In the genomic region with DNA sequence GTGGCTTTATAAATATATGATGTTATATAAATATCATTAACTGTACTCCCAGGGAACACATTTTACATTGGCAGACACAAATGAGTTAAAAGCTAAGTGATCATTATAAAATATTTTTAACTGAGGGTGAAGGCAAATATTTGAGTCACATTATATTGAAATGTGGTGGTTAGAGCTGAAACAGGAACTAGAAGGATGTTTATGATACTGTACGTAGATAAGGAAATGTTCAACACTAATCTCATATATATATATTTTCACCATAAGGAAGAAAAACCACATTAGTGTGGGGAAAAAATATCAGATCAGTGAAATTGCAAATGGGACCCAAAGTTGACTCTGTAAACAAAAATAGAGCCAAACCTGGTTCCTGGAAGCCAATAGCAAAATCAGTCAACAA, we compare ENCODE assay signal across 28 mouse cellular contexts. TPM values are rescaled to one million over a fixed set of nuclear protein-coding genes. Genes with fewer than 3 reads are reported as not detected.
A peak's percentile ranks its signal among the peaks of the same experiment; 100 is the strongest.
DNase-seq lines count a peak whose midpoint lies in the region; TF ChIP-seq lines count a peak whose summit lies in the region.
"Had no signal": no experiment of that assay in that cellular context is flagged by ENCODE, and none has a peak within 500 bp of the region (broad histone marks: within the 10 kb centered on the region; RNA-seq: fewer than 3 reads in every experiment).

No protein-coding gene starts in this region.

- H3K4me1 ChIP-seq in MEL (ENCODE audit: control insufficient read depth in 1 of 2, insufficient read depth in 2 of 2, low read length in 2 of 2): peaks cover 0 to 2% of the 10 kb centered on the region in 2 experiments; a peak in 1 of 4 replicates
- H3K4me1 ChIP-seq: embryonic facial prominence, embryonic 13.5 days; embryonic facial prominence, embryonic 15.5 days; forebrain, embryonic 10.5 days; forebrain, embryonic 12.5 days had no signal

- TF ChIP-seq RAD21 in MEL (IDR thresholded peaks at IDR 0.05; ENCODE audit: low read depth, low read length): no peak

- DNase-seq in 416B (ENCODE audit: low read depth): peak; percentile 53
- no peak for DNase-seq in MEL (ENCODE audit: low read depth, low spot score)
- DNase-seq in splenic B cell, adult 2 months (ENCODE audit: low read depth, low spot score): peak; percentile 28
- DNase-seq in left cerebral cortex, postnatal 14 days (ENCODE audit: low spot score in 2 of 2): no peak
- DNase-seq in cerebellum, postnatal 4 days (ENCODE audit: low spot score in 2 of 2): no peak
- DNase-seq: adrenal gland, adult 2 months; adrenal gland, postnatal 10 days; adrenal gland, postnatal 25 days; cerebellum, adult 11 months; cerebellum, adult 18-20 months; cerebellum, adult 8-10 months; cerebellum, adult 9-11 months; cerebellum, postnatal 14 days; cerebellum, postnatal 36 days had no signal

- TF ChIP-seq EP300 in MEL (IDR thresholded peaks at IDR 0.05; ENCODE audit: low read depth in 1 of 2, low read length in 2 of 2): no peak

- intact Hi-C loops in left cerebral cortex, postnatal 14 days (cut with DNase I): no loop called here

- H3K36me3 ChIP-seq in MEL (ENCODE audit: control insufficient read depth in 1 of 2, insufficient read depth in 2 of 2, low read length in 2 of 2): peaks cover 0 to 3% of the 10 kb centered on the region in 2 experiments; a peak in 2 of 4 replicates
- H3K36me3 ChIP-seq in splenic B cell, adult 2 months (ENCODE audit: control insufficient read depth, insufficient read depth, low read length, poor library complexity, severe bottlenecking): no peaks in the 10 kb centered on the region
- H3K36me3 ChIP-seq: embryonic facial prominence, embryonic 13.5 days; embryonic facial prominence, embryonic 15.5 days; forebrain, embryonic 10.5 days; forebrain, embryonic 12.5 days; G1E had no signal

- no peak for TF ChIP-seq POLR2A in MEL (IDR thresholded peaks at IDR 0.05; ENCODE audit: control insufficient read depth in 1 of 2, insufficient read depth in 1 of 2, low read depth in 1 of 2, low read length in 2 of 2, poor library complexity in 1 of 2)

- no peak for TF ChIP-seq CTCF in MEL (IDR thresholded peaks at IDR 0.05 in 2 of 3, conservative IDR thresholded peaks at IDR 0.05 in 1 of 3; ENCODE audit: control insufficient read depth in 1 of 3, insufficient read depth in 1 of 3, low read depth in 2 of 3, low read length in 3 of 3, poor library complexity in 1 of 3, severe bottlenecking in 1 of 3)

- no peaks in the 10 kb centered on the region for H3K9me3 ChIP-seq in MEL (replicated peaks; ENCODE audit: insufficient read depth, low read length)
- H3K9me3 ChIP-seq: embryonic facial prominence, embryonic 13.5 days; embryonic facial prominence, embryonic 15.5 days; forebrain, embryonic 10.5 days; forebrain, embryonic 12.5 days; G1E had no signal

- no peaks in the 10 kb centered on the region; a peak in 1 of 4 replicates for H3K27me3 ChIP-seq in MEL (ENCODE audit: control insufficient read depth in 1 of 2, insufficient read depth in 2 of 2, low read length in 2 of 2)
- no peaks in the 10 kb centered on the region for H3K27me3 ChIP-seq in splenic B cell, adult 2 months (ENCODE audit: control insufficient read depth, insufficient read depth, low read length, poor library complexity, severe bottlenecking)
- H3K27me3 ChIP-seq: CH12.LX; embryonic facial prominence, embryonic 13.5 days; embryonic facial prominence, embryonic 15.5 days; forebrain, embryonic 12.5 days had no signal

- no peak overlapping the region for H3K9ac ChIP-seq in MEL (ENCODE audit: control insufficient read depth, low read depth, low read length, poor library complexity, severe bottlenecking)
- H3K9ac ChIP-seq: embryonic facial prominence, embryonic 13.5 days; embryonic facial prominence, embryonic 15.5 days; forebrain, embryonic 12.5 days had no signal

- H3K27ac ChIP-seq in MEL (ENCODE audit: control insufficient read depth, low read depth, low read length): no peak overlapping the region
- H3K27ac ChIP-seq: embryonic facial prominence, embryonic 13.5 days; embryonic facial prominence, embryonic 15.5 days; forebrain, embryonic 10.5 days; forebrain, embryonic 12.5 days had no signal

- H3K79me2 ChIP-seq in MEL (ENCODE audit: control insufficient read depth, insufficient read depth, low read length, poor library complexity): no peaks in the 10 kb centered on the region

- no peak overlapping the region for H3K4me3 ChIP-seq in MEL (ENCODE audit: control insufficient read depth in 1 of 2, insufficient read depth in 1 of 2, low read depth in 2 of 2, low read length in 2 of 2)
- H3K4me3 ChIP-seq: embryonic facial prominence, embryonic 13.5 days; embryonic facial prominence, embryonic 15.5 days; erythroblast, embryonic 14.5 days; forebrain, embryonic 10.5 days; forebrain, embryonic 12.5 days had no signal

TF ChIP-seq in MEL, 35 proteins besides CTCF, POLR2A, EP300 and RAD21:
- TF ChIP-seq GATA1 (IDR thresholded peaks at IDR 0.05; ENCODE audit: low read depth, low read length) (peak; percentile 53; the same call in 1 of the 2 replicates), SMC3 (IDR thresholded peaks at IDR 0.05; ENCODE audit: low read depth, low read length) (no peak), ZNF384 (IDR thresholded peaks at IDR 0.05; ENCODE audit: low read depth, low read length) (no peak)

RNA-seq across cellular contexts. Expression of gene P2ry14, which starts 7.0 kb away (rescaled TPM):
- 0.08 and 0.10 TPM in 2 replicates for total RNA-seq in MEL (2012; rRNA removed)
- under 1 TPM in 1 of 2 experiments, not detected in 1; 0.13 TPM for polyA plus RNA-seq in MEL (2012; ENCODE audit: insufficient read depth in 1 of 2, insufficient read length in 2 of 2, low read depth in 1 of 2, low replicate concordance in 2 of 2, missing spikeins in 1 of 2)
- total RNA-seq in left cerebral cortex, postnatal 14 days (2021): 1 to 10 TPM; 1.9 to 2.7 TPM
- polyA plus RNA-seq: erythroblast, embryonic 14.5 days; G1E had no signal

RNA-seq across cellular contexts. Expression of gene Gpr87, which starts 34.4 kb away (rescaled TPM):
- not detected in 2 replicates for total RNA-seq in MEL (2012; rRNA removed)
- polyA plus RNA-seq in MEL (2012; ENCODE audit: insufficient read depth in 1 of 2, insufficient read length in 2 of 2, low read depth in 1 of 2, low replicate concordance in 2 of 2, missing spikeins in 1 of 2): not detected
- total RNA-seq in left cerebral cortex, postnatal 14 days (2021): not detected
- total RNA-seq: adrenal gland, adult 2 months; adrenal gland, postnatal 10 days; adrenal gland, postnatal 25 days; adrenal gland, postnatal 4 days; CH12.LX had no signal
- polyA plus RNA-seq: adrenal gland, adult 2 months; CD4-positive, CD25-positive, alpha-beta regulatory T cell, adult 4 months; cortical plate, adult 2 months; erythroblast, embryonic 14.5 days; forebrain, embryonic 14.5 days; forebrain, embryonic 16.5 days; frontal cortex, adult 2 months; G1E had no signal

RNA-seq across cellular contexts. Expression of gene P2ry13, which starts 50.2 kb away (rescaled TPM):
- not detected in 2 replicates for total RNA-seq in MEL (2012; rRNA removed)
- not detected for polyA plus RNA-seq in MEL (2012; ENCODE audit: insufficient read depth in 1 of 2, insufficient read length in 2 of 2, low read depth in 1 of 2, low replicate concordance in 2 of 2, missing spikeins in 1 of 2)
- total RNA-seq in left cerebral cortex, postnatal 14 days (2021): 10 to 100 TPM; 11.6 to 14.4 TPM
- polyA plus RNA-seq: erythroblast, embryonic 14.5 days; G1E had no signal

RNA-seq across cellular contexts. Expression of gene Gpr171, which starts 58.8 kb away (rescaled TPM):
- total RNA-seq in MEL (2012; rRNA removed): not detected in 2 replicates
- not detected for polyA plus RNA-seq in MEL (2012; ENCODE audit: insufficient read depth in 1 of 2, insufficient read length in 2 of 2, low read depth in 1 of 2, low replicate concordance in 2 of 2, missing spikeins in 1 of 2)
- not detected for total RNA-seq in left cerebral cortex, postnatal 14 days (2021)
- total RNA-seq: adrenal gland, adult 2 months had no signal
- polyA plus RNA-seq: adrenal gland, adult 2 months; brain, embryonic 14.5 days; cortical plate, adult 2 months; erythroblast, embryonic 14.5 days; frontal cortex, adult 2 months; G1E had no signal

Comparison
In these comparisons a context has a peak if more than half of its experiments do, and no peak if none do; other contexts are left out.
1. DNase-seq: peak in 416B (single experiment) and splenic B cell, adult 2 months (single experiment); none in MEL (single experiment), left cerebral cortex, postnatal 14 days (0 of 2) and cerebellum, postnatal 4 days (0 of 2).
2. RNA of gene P2ry13, which starts 50.2 kb away (total RNA-seq): 11.6 to 14.4 TPM in left cerebral cortex, postnatal 14 days; not detected in MEL; every median in the first group is over 10 times any median in the second.